Mouse (Mus musculus) brain, embryonic 14.5 days (tissue): ENCODE results near the gene Spout1.

Experiments used
- CTCF ChIP-seq: fragments of 200-500 bp; IDR thresholded peaks from 2 replicates; pipeline ENCODE4 v1.5.1; 2012; ENCODE audit warnings: inconsistent platforms, mild to moderate bottlenecking, moderate library complexity, borderline replicate concordance; ENCODE audit not compliant: insufficient read depth, insufficient read length; ENCODE audit errors: extremely low read depth
- POLR2A ChIP-seq: fragments of 200-500 bp; IDR thresholded peaks from 2 replicates; pipeline ENCODE4 v1.6.1; 2012; ENCODE audit warnings: mild to moderate bottlenecking, inconsistent platforms, borderline replicate concordance; ENCODE audit not compliant: poor library complexity, insufficient read depth, insufficient read length, severe bottlenecking; ENCODE audit errors: extremely low read depth

DNA sequence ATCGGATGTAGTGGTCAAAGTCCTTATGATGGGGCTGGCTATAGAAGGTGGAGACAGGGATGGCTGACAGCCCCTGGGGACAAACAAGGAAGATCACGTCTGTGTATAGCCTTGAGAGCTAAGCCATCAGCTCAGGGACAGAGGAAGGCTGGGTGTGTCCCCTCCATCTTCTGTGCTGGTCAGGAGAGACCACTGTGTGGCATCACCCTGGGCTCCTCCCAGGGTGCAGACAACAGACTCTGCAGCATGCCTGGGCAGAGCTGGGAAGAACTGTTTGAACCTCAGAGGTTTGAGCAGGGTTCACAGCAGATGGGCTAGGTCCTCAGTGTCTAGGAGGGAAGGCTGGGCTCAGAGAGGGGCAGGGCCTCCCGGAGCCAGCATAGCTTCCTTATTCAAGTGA lies 7.4 kb upstream of the Spout1 start:
- TF ChIP-seq CTCF (no peak), POLR2A (no peak)
